Mouse (Mus musculus) regulatory T cell (primary cell): ENCODE data around the gene Dcaf12.

ENCODE experiments used
- in situ Hi-C: fragments of 300-600 bp; cut with MboI, MseI; formaldehyde crosslinking; loops from one replicate; pipeline ENCODE4 v1.15.1; 2025; ENCODE audit warnings: high pct_unique_total_duplicates

The Dcaf12 gene

GRCm38 (mm10) chr4:41310567-41311563, 3.8 kb downstream of the Dcaf12 start:
- in situ Hi-C loops = no loop called here

- in situ Hi-C loops = loop anchor here (5.0 kb wide), 1 partner anchor 35 kb away; no protein-coding TSS in a partner anchor
Measured at GRCm38 (mm10) chr4:41307406-41307805, 7.3 kb downstream of the Dcaf12 start.

GRCm38 (mm10) chr4:41304302-41304701, 10.4 kb downstream of the Dcaf12 start:
- in situ Hi-C loops = no loop called here

- in situ Hi-C loops = no loop called here
Measured at GRCm38 (mm10) chr4:41303671-41304070, 11.0 kb downstream of the Dcaf12 start.

- in situ Hi-C loops = loop anchor here (25.0 kb wide), 1 partner anchor 1713 kb away; the partner anchor contains the start of genes Fancg and Vcp
Measured at GRCm38 (mm10) chr4:41298976-41299375, 15.7 kb downstream of the Dcaf12 start.

- in situ Hi-C loops = loop anchor here (25.0 kb wide), 1 partner anchor 1716 kb away; the partner anchor contains the start of genes Fancg and Vcp
Measured at GRCm38 (mm10) chr4:41295960-41296359, 18.7 kb downstream of the Dcaf12 start.

GRCm38 (mm10) chr4:41295507-41295906, 19.2 kb downstream of the Dcaf12 start:
- in situ Hi-C loops = loop anchor here (25.0 kb wide), 1 partner anchor 1717 kb away; the partner anchor contains the start of genes Fancg and Vcp

- in situ Hi-C loops = loop anchor here (25.0 kb wide), 1 partner anchor 1718 kb away; the partner anchor contains the start of genes Fancg and Vcp
Measured at GRCm38 (mm10) chr4:41293907-41294306, 20.8 kb downstream of the Dcaf12 start.

- in situ Hi-C loops = loop anchor here (5.0 to 25.0 kb wide), 2 partner anchors 68 to 1722 kb away; partner anchors contain the start of genes Fancg and Vcp
Measured at GRCm38 (mm10) chr4:41289802-41290201, 24.9 kb downstream of the Dcaf12 start.

GRCm38 (mm10) chr4:41286420-41286819, 28.3 kb downstream of the Dcaf12 start:
- in situ Hi-C loops = loop anchor here (5.0 to 25.0 kb wide), 2 partner anchors 64 to 1726 kb away; partner anchors contain the start of genes Fancg and Vcp

GRCm38 (mm10) chr4:41284087-41284486, 30.6 kb downstream of the Dcaf12 start:
- in situ Hi-C loops = loop anchor here (25.0 kb wide), 1 partner anchor 1728 kb away; the partner anchor contains the start of genes Fancg and Vcp

- in situ Hi-C loops = loop anchor here (25.0 kb wide), 1 partner anchor 1736 kb away; the partner anchor contains the start of genes Fancg and Vcp
Measured at GRCm38 (mm10) chr4:41275927-41276326, 38.8 kb downstream of the Dcaf12 start.

GRCm38 (mm10) chr4:41274980-41275850, 39.5 kb downstream of the Dcaf12 start, which contains the start of gene Ubap2:
Ubap2 (minus strand) TSS chr4:41275144.
- in situ Hi-C loops = loop anchor here (25.0 kb wide), 1 partner anchor 1737 kb away; the partner anchor contains the start of genes Fancg and Vcp

- in situ Hi-C loops = no loop called here
Measured at GRCm38 (mm10) chr4:41274377-41274979, 40.2 kb downstream of the Dcaf12 start.

GRCm38 (mm10) chr4:41268133-41268532, 46.6 kb downstream of the Dcaf12 start:
- in situ Hi-C loops = no loop called here

GRCm38 (mm10) chr4:41266350-41266749, 48.3 kb downstream of the Dcaf12 start:
- in situ Hi-C loops = no loop called here

- in situ Hi-C loops = no loop called here
Measured at GRCm38 (mm10) chr4:41260691-41261090, 54.0 kb downstream of the Dcaf12 start.

- in situ Hi-C loops = no loop called here
Measured at GRCm38 (mm10) chr4:41259019-41259418, 55.7 kb downstream of the Dcaf12 start.

- in situ Hi-C loops = no loop called here
Measured at GRCm38 (mm10) chr4:41257752-41258151, 56.9 kb downstream of the Dcaf12 start.

- in situ Hi-C loops = no loop called here
Measured at GRCm38 (mm10) chr4:41255564-41256210, 59.0 kb downstream of the Dcaf12 start.
